Mouse (Mus musculus) heart, adult 9 months (tissue): Measurements from ENCODE around the gene Eps8.

Experiments
- DNase-seq, 2 experiments: peaks; one replicate each; pipeline ENCODE4 v3.0.0; 2022; ENCODE audit warnings: low spot score in 2 of 2

The Eps8 gene

GRCm38 (mm10) chr6:137613903-137614302 is 40.8 kb downstream of the Eps8 start:
- peak; percentile 15 to 43 for DNase-seq

- peak; percentile 26 to 46 for DNase-seq
Observed at GRCm38 (mm10) chr6:137612071-137612547, 42.6 kb downstream of the Eps8 start.

GRCm38 (mm10) chr6:137608160-137608930 is 46.3 kb downstream of the Eps8 start:
- DNase-seq = no peak

- no peak for DNase-seq
Observed at GRCm38 (mm10) chr6:137606541-137606940, 48.1 kb downstream of the Eps8 start.

GRCm38 (mm10) chr6:137604417-137605248 is 50.0 kb downstream of the Eps8 start:
- DNase-seq = no peak

GRCm38 (mm10) chr6:137598306-137598705 is 56.4 kb downstream of the Eps8 start:
- no peak for DNase-seq

- no peak for DNase-seq
Observed at GRCm38 (mm10) chr6:137597442-137598058, 57.1 kb downstream of the Eps8 start.

- no peak for DNase-seq
Observed at GRCm38 (mm10) chr6:137592582-137592981, 62.1 kb downstream of the Eps8 start.

GRCm38 (mm10) chr6:137589245-137589618 is 65.4 kb downstream of the Eps8 start:
- DNase-seq = no peak

- DNase-seq = no peak
Observed at GRCm38 (mm10) chr6:137588481-137589244, 66.0 kb downstream of the Eps8 start.

- no peak for DNase-seq
Observed at GRCm38 (mm10) chr6:137587866-137588265, 66.8 kb downstream of the Eps8 start.

- no peak for DNase-seq
Observed at GRCm38 (mm10) chr6:137585229-137585628, 69.4 kb downstream of the Eps8 start.

GRCm38 (mm10) chr6:137583056-137583455 is 71.6 kb downstream of the Eps8 start:
- DNase-seq = no peak

GRCm38 (mm10) chr6:137582207-137582889 is 72.3 kb downstream of the Eps8 start:
- peak in 1 of 2 experiments; percentile 37 for DNase-seq

GRCm38 (mm10) chr6:137581331-137582010 is 73.2 kb downstream of the Eps8 start:
- DNase-seq = no peak

- no peak for DNase-seq
Observed at GRCm38 (mm10) chr6:137580503-137580902, 74.2 kb downstream of the Eps8 start.

- DNase-seq = no peak
Observed at GRCm38 (mm10) chr6:137576670-137577371, 77.9 kb downstream of the Eps8 start.

GRCm38 (mm10) chr6:137576091-137576490 is 78.6 kb downstream of the Eps8 start:
- no peak for DNase-seq

- DNase-seq = no peak
Observed at GRCm38 (mm10) chr6:137573897-137574296, 80.8 kb downstream of the Eps8 start.

GRCm38 (mm10) chr6:137570718-137571131 is 84.0 kb downstream of the Eps8 start:
- no peak for DNase-seq
